Mouse (Mus musculus) cortical plate, adult 2 months (tissue): ENCODE results near the gene Nsmce4a. TPM values are rescaled to one million over a fixed set of nuclear protein-coding genes. Genes with fewer than 3 reads are reported as not detected.

Experiments
- H3K27ac ChIP-seq: fragments of 200-500 bp; 2 replicates; pipeline ENCODE4 v1.5.1; 2012; ENCODE audit warnings: low read length, control low read depth, inconsistent platforms; ENCODE audit not compliant: insufficient read depth
- H3K4me1 ChIP-seq: fragments of 200-500 bp; 2 replicates; pipeline ENCODE4 v1.6.1; 2011; ENCODE audit warnings: low read length; ENCODE audit not compliant: control insufficient read depth, insufficient read depth
- H3K4me3 ChIP-seq: fragments of 200-500 bp; 2 replicates; pipeline ENCODE4 v1.5.1; 2011; ENCODE audit warnings: mild to moderate bottlenecking, low read length, control low read depth; ENCODE audit not compliant: insufficient read depth
- CTCF ChIP-seq: fragments of 200-500 bp; IDR thresholded peaks from 2 replicates; pipeline ENCODE4 v1.5.1; 2011; ENCODE audit warnings: mild to moderate bottlenecking, control low read depth, low read length; ENCODE audit not compliant: insufficient read depth; ENCODE audit errors: extremely low read depth
- POLR2A ChIP-seq: fragments of 200-500 bp; IDR thresholded peaks from 2 replicates; pipeline ENCODE4 v1.6.1; 2011; ENCODE audit warnings: mild to moderate bottlenecking, low read length, control low read depth; ENCODE audit not compliant: insufficient read depth; ENCODE audit errors: extremely low read depth
- polyA plus RNA-seq: library from polyadenylated mRNA; depleted of rRNA; stranded (reverse); fragments of >200 nt; gene quantifications from 2 replicates; pipeline ENCODE4 v1.2.3, GENCODE M21; 2012

The Nsmce4a gene
- polyA plus RNA-seq, 1 experiment: 37.1 TPM

- no peaks in the 10 kb centered on the region for H3K4me1 ChIP-seq
- no peak overlapping the region for H3K4me3 ChIP-seq
- TF ChIP-seq POLR2A (no peak), CTCF (no peak)
- H3K27ac ChIP-seq: no peak overlapping the region
These were observed 49.5 kb downstream of the Nsmce4a start for GRCm38 (mm10) chr7:130523451-130523850.

- Histone ChIP-seq H3K4me1 (peaks cover 2% of the 10 kb centered on the region; the same call in 1 of the 2 replicates), H3K4me3 (no peak overlapping the region; the same call in 1 of the 2 replicates), H3K27ac (0 out of 2 replicates have a peak overlapping the region, but pooled peaks have one; percentile 0)
- TF ChIP-seq CTCF (no peak), POLR2A (no peak)
These were observed 52.0 kb downstream of the Nsmce4a start for GRCm38 (mm10) chr7:130520812-130521422.

- Histone ChIP-seq H3K4me3 (peak within 1 kb of the TSS; percentile 59), H3K4me1 (peaks cover 2% of the 10 kb centered on the region; the same call in 1 of the 2 replicates), H3K27ac (peak within 1 kb of the TSS; percentile 98)
- TF ChIP-seq CTCF (no peak), POLR2A (no peak)
These were observed 52.9 kb downstream of the Nsmce4a start, which contains the start of gene Ate1 for GRCm38 (mm10) chr7:130520049-130520425. Ate1 (minus strand) TSS chr7:130520369.

- H3K4me1 ChIP-seq: peaks cover 2% of the 10 kb centered on the region; the same call in 1 of the 2 replicates
- peak overlapping the region; percentile 59 for H3K4me3 ChIP-seq
- H3K27ac ChIP-seq: peak overlapping the region; percentile 98
- TF ChIP-seq POLR2A (peak; percentile 58), CTCF (no peak)
These were observed 53.5 kb downstream of the Nsmce4a start for GRCm38 (mm10) chr7:130519096-130520048.

GRCm38 (mm10) chr7:130518213-130519095 lies 54.5 kb downstream of the Nsmce4a start:
- TF ChIP-seq POLR2A (no peak), CTCF (no peak)
- H3K27ac ChIP-seq: peak overlapping the region; percentile 58; the same call in 1 of the 2 replicates
- peaks cover 2% of the 10 kb centered on the region; the same call in 1 of the 2 replicates for H3K4me1 ChIP-seq
- peak overlapping the region; percentile 59 for H3K4me3 ChIP-seq

- Histone ChIP-seq H3K27ac (no peak overlapping the region), H3K4me1 (no peaks in the 10 kb centered on the region), H3K4me3 (no peak overlapping the region)
- no peak for TF ChIP-seq POLR2A
- TF ChIP-seq CTCF: no peak
These were observed 62.7 kb downstream of the Nsmce4a start for GRCm38 (mm10) chr7:130510243-130510642.

GRCm38 (mm10) chr7:130503006-130503405 lies 69.9 kb downstream of the Nsmce4a start:
- no peak overlapping the region for H3K27ac ChIP-seq
- H3K4me3 ChIP-seq: no peak overlapping the region
- TF ChIP-seq POLR2A (no peak), CTCF (no peak)
- H3K4me1 ChIP-seq: no peaks in the 10 kb centered on the region

- no peak for TF ChIP-seq CTCF
- no peak for TF ChIP-seq POLR2A
- no peak overlapping the region for H3K27ac ChIP-seq
- H3K4me1 ChIP-seq: no peaks in the 10 kb centered on the region
- no peak overlapping the region for H3K4me3 ChIP-seq
These were observed 71.4 kb downstream of the Nsmce4a start for GRCm38 (mm10) chr7:130501499-130501898.

GRCm38 (mm10) chr7:130493346-130493745 lies 79.6 kb downstream of the Nsmce4a start:
- TF ChIP-seq CTCF (no peak), POLR2A (no peak)
- Histone ChIP-seq H3K4me3 (no peak overlapping the region), H3K4me1 (peaks cover 3% of the 10 kb centered on the region; the same call in 1 of the 2 replicates), H3K27ac (no peak overlapping the region)
